Mouse (Mus musculus): ENCODE results near the gene Tbl1xr1.
A peak's percentile ranks its signal among the peaks of the same experiment; 100 is the strongest.

Tbl1xr1 gene

GRCm38 (mm10) chr3:22076561-22076935 lies at the start of gene Tbl1xr1:
Tbl1xr1 (plus strand) TSS chr3:22076652.
- peak; percentile 85 to 92 for DNase-seq (ENCODE audit: low spot score in 2 of 2)

GRCm38 (mm10) chr3:22038004-22038403 lies 38.4 kb upstream of the Tbl1xr1 start:
- DNase-seq (ENCODE audit: low spot score in 2 of 2), result no peak

GRCm38 (mm10) chr3:22039036-22039795 lies 37.2 kb upstream of the Tbl1xr1 start:
- no peak for DNase-seq (ENCODE audit: low spot score in 2 of 2)

DNA sequence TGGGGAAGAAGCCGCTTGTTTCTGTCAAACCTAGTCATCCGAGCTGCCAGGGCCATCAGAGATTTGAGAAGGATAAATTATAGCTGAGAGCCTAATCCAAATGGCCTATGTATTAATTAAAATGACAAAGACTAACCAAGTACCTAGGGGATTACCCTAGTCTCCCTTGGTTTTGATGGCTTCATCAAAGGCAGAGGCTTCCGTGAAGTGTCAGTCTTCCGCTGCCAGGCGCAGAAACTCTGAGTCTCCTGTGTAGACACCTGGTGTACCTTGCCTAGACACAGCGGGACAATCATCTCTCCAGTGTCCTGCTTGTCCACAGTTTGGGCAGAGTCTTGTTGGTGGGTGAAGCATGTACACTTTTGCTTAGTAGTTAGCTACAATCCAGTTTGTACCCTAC lies 35.8 kb upstream of the Tbl1xr1 start:
- no peak for DNase-seq (ENCODE audit: low spot score in 2 of 2)

DNA sequence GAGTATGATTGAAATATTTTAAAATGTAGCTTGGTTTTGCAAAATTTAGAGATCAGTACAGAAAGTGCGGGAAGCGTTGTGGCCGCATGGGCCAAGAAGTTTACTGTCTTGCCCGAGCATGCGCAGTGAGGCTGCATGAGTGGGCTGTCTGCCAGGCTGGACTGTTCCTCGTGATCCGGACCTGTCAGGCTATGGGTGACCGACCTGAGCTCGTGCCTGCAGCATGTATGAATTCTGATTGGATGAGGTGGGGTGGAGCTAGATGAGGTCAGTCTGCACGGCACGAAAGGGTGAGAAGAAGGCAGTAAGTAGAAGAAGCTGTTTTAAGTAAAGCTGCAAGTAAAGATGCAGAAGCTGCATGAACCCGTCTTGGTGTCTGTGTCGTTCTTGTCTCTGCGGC lies 29.2 kb upstream of the Tbl1xr1 start:
- no peak for DNase-seq (ENCODE audit: low spot score in 2 of 2)

DNA sequence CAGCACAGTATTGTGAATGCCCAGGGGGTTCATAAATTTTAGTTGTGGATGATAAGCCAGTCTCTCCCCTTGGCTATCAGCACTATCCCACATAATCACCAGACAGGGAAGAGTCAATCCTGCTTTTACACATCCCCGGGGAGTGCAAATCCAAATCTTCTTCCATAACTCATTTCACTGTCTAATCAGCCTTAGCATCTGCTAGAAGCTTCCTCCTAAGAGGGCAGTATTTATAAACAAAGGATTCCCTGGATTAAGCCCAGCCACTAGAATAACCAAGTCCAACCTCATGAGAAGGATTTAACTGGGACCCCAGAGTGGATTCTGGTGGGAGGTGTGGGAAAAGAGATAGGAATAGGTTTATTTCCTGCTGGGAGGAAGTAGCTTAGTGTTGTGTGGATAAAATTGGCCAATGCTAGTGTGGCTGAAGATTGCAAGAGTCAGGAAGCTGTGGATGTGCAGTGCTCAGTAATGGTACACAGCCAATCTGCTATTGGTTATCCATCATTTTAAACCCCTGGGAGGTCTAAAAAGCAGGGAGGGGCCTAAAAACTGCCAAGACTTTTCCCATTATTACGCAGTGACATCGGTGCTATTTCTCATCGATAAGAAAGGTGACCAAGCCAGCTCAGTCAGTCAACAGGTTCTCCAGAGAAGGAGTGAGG lies 19.7 kb upstream of the Tbl1xr1 start:
- DNase-seq (ENCODE audit: low spot score in 2 of 2), result no peak

DNA sequence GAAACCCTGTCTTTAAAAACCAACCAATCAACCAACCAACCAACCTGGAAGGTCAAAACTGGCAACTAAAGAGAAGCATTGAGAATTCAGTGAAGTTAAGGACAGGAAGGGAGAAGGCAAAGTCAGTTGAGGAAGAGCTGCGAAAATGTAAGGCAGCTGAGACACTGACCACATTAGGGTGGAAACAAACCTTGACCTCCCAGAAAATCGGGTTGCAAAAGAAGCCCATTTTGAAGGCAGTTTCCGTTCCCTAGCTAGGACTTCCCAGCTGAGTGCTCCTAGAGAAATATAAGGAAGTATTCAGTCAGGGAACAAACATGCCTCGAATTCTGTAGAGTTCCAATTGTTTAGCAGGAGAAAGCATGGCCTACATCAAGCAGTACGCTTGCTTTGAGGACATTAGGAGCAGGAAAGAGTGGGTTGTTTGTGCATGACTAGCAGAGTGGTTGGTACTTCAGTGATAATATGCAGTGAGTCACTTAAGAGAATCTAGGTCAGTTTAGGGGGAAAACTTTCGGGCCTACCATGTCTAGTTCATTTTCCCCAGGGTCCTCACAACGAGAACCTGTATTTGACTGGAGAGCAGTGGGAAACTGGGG lies 18.1 kb upstream of the Tbl1xr1 start:
- no peak for DNase-seq (ENCODE audit: low spot score in 2 of 2)

- DNase-seq (ENCODE audit: low spot score in 2 of 2), result no peak
These were observed 15.3 kb upstream of the Tbl1xr1 start for GRCm38 (mm10) chr3:22061163-22061562.

- no peak for DNase-seq (ENCODE audit: low spot score in 2 of 2)
These were observed 7.8 kb upstream of the Tbl1xr1 start for GRCm38 (mm10) chr3:22068621-22069020.

- DNase-seq (ENCODE audit: low spot score in 2 of 2), result no peak
These were observed 2.5 kb upstream of the Tbl1xr1 start for GRCm38 (mm10) chr3:22073916-22074315.

DNA sequence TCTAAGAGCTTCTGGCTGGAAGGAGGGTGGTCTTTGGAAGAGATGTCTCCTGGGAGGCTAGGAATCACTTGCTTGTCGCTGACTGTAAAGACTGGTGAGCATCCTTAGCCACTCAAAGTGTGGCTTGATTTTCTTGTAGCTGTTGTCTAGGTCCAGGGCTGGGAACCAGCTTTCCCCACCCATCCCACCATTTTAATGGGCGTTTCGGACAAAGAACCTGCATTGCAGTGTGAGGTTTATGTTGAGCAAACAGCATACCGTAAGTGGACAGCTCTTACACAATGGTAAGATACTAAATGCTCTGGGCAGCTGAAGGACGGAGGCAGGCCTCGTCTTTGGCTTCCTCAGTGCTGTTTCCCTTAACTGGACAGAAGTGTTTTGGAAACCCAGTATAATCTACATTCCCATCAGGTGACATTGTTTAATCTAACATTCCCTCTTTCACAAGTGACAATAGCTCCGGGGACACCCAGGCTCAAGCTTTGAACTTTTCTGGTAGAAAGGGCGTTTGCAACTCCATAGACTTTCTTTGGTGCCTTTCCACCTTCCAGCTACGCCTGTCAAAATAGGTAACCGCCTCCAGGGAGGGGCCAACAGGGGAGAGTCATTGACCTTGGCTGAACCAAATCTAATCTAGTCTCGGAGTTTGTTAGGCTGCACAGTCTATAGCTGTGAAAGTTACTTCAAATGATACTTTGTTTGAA lies 1.7 kb upstream of the Tbl1xr1 start:
- no peak for DNase-seq (ENCODE audit: low spot score in 2 of 2)

- no peak for DNase-seq (ENCODE audit: low spot score in 2 of 2)
These were observed 950 bp upstream of the Tbl1xr1 start for GRCm38 (mm10) chr3:22075517-22075886.

DNA sequence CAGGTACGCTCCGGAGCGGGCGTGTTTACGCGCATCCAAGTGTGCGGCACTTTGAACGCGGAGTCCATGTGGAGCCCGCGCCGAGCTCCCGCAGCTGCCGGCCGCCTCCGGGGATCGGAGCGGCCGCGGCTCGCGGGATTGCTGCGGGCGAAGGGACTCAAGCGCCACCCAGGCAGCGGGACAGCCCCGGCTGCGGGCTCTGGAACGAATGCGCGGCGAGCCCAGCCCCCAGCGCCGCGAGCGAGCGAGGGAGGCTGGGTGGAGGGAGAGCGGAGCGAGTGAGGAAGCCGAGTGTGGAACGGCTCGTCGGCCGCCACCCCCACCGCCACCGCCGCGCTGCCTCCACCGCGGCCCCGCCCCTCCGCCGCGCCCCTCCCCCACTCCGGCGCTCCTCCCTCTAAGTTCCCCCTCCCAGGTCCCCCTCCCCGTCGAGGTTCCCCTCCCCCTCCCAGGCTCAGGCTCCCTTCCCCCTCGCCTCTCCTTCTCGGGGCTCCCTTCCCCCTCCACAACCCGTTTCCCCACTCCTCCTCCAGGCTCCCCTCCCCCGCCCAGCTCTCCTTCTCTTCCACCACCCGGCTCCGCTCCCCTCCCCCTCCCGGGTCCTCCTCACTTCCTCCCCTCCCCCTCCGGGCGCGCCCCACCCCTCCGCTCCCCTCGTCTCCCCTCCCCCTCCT lies 428 bp upstream of the Tbl1xr1 start:
- DNase-seq (ENCODE audit: low spot score in 2 of 2), result peak; percentile 79

DNA sequence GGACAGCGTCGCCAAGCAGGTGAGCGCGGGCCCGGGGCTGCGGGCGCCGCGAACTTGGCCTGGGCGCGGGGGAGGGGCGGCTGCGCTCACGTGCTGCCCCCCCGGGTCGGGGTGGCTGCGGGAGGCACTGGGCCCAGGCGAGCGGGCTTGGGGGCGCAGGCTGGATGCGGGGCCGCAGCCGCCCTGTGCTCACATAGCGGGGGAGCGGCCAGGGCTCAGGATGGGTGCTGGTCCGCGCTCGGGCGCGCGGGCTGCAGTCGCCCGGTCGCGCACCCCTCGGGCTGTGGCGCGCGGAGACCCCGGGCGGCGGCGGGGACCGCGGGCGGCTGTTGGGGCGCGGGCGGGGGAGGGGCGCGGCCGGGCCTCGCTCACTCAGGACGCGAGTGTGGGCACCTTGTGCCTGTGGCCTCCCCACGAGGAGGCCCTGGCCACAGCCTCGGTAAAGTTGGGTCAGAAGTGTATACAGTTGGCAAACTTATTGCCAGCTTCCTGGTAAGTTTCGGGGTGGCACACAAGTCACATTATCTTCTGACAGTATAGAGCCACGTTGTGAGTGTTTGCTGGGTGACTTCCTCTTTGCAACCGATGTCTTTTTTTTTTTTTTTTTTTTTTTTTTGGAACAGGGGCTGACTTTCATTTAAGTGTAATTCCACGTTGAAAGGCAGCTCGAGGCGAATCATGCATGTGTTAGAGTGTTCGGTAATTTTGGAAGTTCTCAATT lies 644 bp downstream of the Tbl1xr1 start:
- DNase-seq (ENCODE audit: low spot score in 2 of 2), result peak in 1 of 2 experiments; percentile 40

DNA sequence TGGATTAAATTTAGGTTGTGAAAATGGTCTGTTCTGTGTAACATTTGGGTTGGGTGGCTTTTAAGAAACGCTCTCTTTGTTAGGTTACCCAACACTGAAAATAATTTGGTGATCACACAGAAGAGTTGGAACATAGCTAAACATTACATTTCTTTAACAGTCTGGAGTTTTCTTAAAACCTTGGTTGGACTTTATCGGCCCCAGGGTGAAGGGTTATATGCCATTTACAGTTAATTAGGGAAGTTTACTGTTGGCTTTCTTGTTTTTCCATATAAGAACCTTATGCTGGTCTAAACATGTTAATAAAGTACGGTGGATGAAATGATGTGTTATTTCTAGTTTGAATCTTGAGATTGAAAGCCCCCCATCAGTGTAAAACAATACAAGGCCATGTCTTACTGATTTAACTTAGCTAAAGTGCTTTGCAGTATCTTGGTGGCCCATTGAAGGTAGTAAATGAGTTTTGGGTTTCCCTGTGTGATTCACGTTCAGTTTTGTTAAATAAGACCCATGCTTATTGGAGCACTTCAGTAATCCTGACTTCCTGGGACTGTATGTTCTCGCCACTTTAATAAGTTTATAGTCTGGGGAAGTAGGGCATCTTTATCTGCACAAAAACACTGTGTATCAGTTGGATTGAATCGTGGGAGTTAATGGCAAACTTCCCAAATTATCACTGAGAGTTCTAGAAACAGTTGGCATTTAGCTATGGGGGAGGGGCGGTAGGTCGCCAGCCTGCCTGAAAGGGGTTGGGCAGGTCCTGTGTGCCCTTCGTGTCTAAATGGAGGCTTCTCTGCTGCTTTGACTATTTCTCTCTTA lies 1.4 kb downstream of the Tbl1xr1 start:
- no peak for DNase-seq (ENCODE audit: low spot score in 2 of 2)

- no peak for DNase-seq (ENCODE audit: low spot score in 2 of 2)
These were observed 2.1 kb downstream of the Tbl1xr1 start for GRCm38 (mm10) chr3:22078529-22078928.

DNA sequence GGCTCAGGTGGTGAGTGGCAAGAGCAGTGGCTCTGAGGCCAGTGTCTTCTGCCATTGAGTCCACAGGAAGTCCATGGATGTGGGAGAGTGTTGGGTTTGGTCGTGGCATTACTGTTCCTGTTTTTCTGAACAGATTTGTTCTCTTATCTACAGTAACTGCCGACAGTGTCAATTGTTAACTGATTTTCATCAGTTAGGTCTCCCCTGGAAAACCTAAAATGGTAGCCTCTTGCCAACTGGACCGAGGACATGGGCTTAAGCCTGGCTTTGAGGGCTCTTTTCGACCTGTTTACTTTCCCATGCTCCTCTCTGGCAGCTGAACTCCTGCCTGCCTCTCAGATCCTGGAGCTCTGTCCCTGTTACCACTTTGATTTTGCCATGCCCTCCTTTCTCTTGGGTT lies 5.4 kb downstream of the Tbl1xr1 start:
- no peak for DNase-seq (ENCODE audit: low spot score in 2 of 2)

DNA sequence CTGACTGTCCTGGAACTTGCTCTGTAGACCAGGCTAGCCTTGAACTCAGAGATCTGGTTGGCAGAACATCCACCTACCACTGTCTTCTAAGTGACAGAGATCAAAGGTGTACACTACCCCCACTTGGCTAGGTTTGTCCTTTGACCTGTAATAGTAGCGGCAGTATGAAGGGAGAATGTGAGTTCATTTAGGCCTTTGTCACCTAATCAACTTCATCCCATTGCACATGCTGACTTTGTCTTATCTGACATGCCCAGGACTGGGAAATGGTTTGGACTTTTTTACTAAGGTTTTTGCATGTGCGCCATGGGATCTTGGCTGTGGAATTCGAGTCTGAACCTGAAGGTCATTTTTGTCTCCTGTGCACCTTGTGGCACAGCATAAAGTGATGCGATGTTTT lies 6.4 kb downstream of the Tbl1xr1 start:
- DNase-seq (ENCODE audit: low spot score in 2 of 2), result no peak

GRCm38 (mm10) chr3:22084222-22084996 lies 8.0 kb downstream of the Tbl1xr1 start:
- no peak for DNase-seq (ENCODE audit: low spot score in 2 of 2)

- DNase-seq (ENCODE audit: low spot score in 2 of 2), result no peak
These were observed 13.4 kb downstream of the Tbl1xr1 start for GRCm38 (mm10) chr3:22089825-22090224.

Data from right cerebral cortex, postnatal 36 days (tissue).